Mouse (Mus musculus) heart, adult 2 months (tissue): ENCODE measurements around the gene Reep3. TPM values are rescaled to one million over a fixed set of nuclear protein-coding genes. Genes with fewer than 3 reads are reported as not detected.

Experiments
- DNase-seq, 2 experiments: peaks; one replicate each; pipeline ENCODE4 v3.0.0; 2021
- H3K27ac ChIP-seq: fragments of 200-600 bp; 2 replicates; pipeline ENCODE4 v1.8.1; 2022
- H3K27me3 ChIP-seq: fragments of 200-500 bp; 2 replicates; pipeline ENCODE4 v1.6.1; 2012; ENCODE audit warnings: mild to moderate bottlenecking, low read length, inconsistent platforms, mixed read lengths; ENCODE audit not compliant: control insufficient read depth, insufficient read depth
- H3K36me3 ChIP-seq: fragments of 200-500 bp; 2 replicates; pipeline ENCODE4 v1.6.1; 2012; ENCODE audit warnings: low read length, inconsistent platforms; ENCODE audit not compliant: control insufficient read depth, insufficient read depth
- H3K4me1 ChIP-seq: fragments of 200-500 bp; 2 replicates; pipeline ENCODE4 v1.6.1; 2011; ENCODE audit warnings: low read length; ENCODE audit not compliant: control insufficient read depth, insufficient read depth
- H3K4me3 ChIP-seq: fragments of 200-600 bp; 2 replicates; pipeline ENCODE4 v1.8.1; 2022
- H3K79me2 ChIP-seq: fragments of 200-500 bp; replicated peaks from 2 replicates; pipeline ENCODE4 v1.6.1; 2012; ENCODE audit warnings: mild to moderate bottlenecking, inconsistent platforms, low read length, moderate library complexity, mixed read lengths; ENCODE audit not compliant: control insufficient read depth, insufficient read depth
- H3K9ac ChIP-seq: fragments of 200-500 bp; 2 replicates; pipeline ENCODE4 v1.6.1; 2012; ENCODE audit warnings: low read depth, mild to moderate bottlenecking, control low read depth, inconsistent platforms, low read length, mixed read lengths
- CTCF ChIP-seq: fragments of 200-600 bp; IDR thresholded peaks from 2 replicates; pipeline ENCODE4 v1.8.1; 2022; ENCODE audit warnings: antibody characterized with exemption, mild to moderate bottlenecking, moderate library complexity
- EP300 ChIP-seq: fragments of 200-500 bp; IDR thresholded peaks from 2 replicates; pipeline ENCODE4 v1.6.1; 2011; ENCODE audit warnings: low read depth, low read length, control low read depth; ENCODE audit not compliant: insufficient read depth
- POLR2A ChIP-seq: fragments of 200-500 bp; IDR thresholded peaks from 2 replicates; pipeline ENCODE4 v1.6.1; 2011; ENCODE audit warnings: mild to moderate bottlenecking, low read depth, low read length, control low read depth; ENCODE audit not compliant: insufficient read depth
- WGBS: fragments of 180-500 bp; shearing (Covaris S2); methylation state at CpG from one replicate; pipeline ENCODE4 v1.1.7; 2018; 5-methylcytosine and 5-hydroxymethylcytosine counted together
- intact Hi-C: fragments of 180-260 bp; cut with DNase I; formaldehyde crosslinking; loops from one replicate; pipeline ENCODE4 v1.15.1; 2025
- polyA plus RNA-seq: library from polyadenylated mRNA; depleted of rRNA; stranded (reverse); fragments of >200 nt; gene quantifications from 2 replicates; pipeline ENCODE4 v1.2.3, GENCODE M21; 2012
- total RNA-seq, 2 experiments: library from RNA; stranded (reverse); gene quantifications; 2 replicates each; pipeline ENCODE4 v1.2.3; 2021

The Reep3 gene
- total and polyA plus RNA-seq, 3 experiments = 14.9 to 20.2 (median 19.7) TPM

DNA sequence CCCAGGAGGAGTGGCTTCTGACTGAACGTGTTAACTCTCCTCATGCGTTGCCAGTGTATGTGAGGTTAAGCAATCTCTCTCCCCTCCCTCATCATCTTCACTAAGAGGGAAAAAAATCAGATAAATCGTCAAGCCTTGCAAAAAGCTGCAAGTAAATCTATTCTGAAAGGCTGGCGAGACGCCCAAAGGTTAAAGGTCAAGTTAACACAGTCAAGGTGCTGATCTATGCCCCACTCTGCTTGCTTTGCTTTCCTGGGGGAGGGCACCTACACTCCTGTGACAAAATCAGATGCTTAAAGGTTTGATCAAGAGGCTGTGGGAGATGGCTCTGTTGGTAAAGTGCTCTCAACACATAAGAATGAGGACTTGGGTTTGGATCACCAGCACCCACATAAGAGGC is 52.4 kb downstream of the Reep3 start:
- TF ChIP-seq CTCF (no peak), POLR2A (no peak), EP300 (no peak)
- no peak for DNase-seq
- intact Hi-C loops = no loop called here
- H3K79me2 ChIP-seq = peaks cover 4% of the 10 kb centered on the region
- H3K27ac ChIP-seq = no peak overlapping the region
- H3K36me3 ChIP-seq = no peaks in the 10 kb centered on the region
- H3K9ac ChIP-seq = no peak overlapping the region
- H3K4me3 ChIP-seq = no peak overlapping the region
- H3K27me3 ChIP-seq = no peaks in the 10 kb centered on the region
- WGBS = 62% methylated on average over 5 of the region's 5 CpGs
- H3K4me1 ChIP-seq = peaks cover 14% of the 10 kb centered on the region

DNA sequence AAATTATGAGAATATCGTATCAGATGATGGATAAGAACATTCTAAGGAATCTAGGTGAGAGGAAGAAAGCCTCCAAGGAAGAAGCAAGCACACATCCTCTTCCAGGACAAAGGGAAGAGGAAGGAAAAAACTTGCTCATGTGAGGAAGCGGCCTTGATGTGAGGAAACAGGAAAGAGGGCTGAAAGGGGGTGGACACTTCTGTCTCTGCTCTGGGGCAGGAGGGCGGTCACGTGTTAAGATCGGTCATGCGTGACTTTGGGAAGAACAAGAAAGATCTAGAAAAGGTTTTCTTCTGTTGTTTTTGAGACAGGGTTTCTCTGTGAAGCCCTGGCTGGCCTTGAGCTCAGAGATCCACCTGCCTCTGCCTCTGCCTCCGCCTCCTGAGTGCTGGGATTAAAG is 53.5 kb downstream of the Reep3 start:
- H3K9ac ChIP-seq = no peak overlapping the region
- H3K27ac ChIP-seq = peak overlapping the region; percentile 38; the same call in 1 of the 2 replicates
- H3K4me1 ChIP-seq = peaks cover 12% of the 10 kb centered on the region
- WGBS = 52% methylated on average over 7 of the region's 7 CpGs
- no peaks in the 10 kb centered on the region for H3K36me3 ChIP-seq
- no peak for DNase-seq
- H3K4me3 ChIP-seq = no peak overlapping the region
- H3K27me3 ChIP-seq = no peaks in the 10 kb centered on the region
- TF ChIP-seq CTCF (no peak), EP300 (no peak), POLR2A (no peak)
- peaks cover 2% of the 10 kb centered on the region for H3K79me2 ChIP-seq
- intact Hi-C loops = no loop called here

DNA sequence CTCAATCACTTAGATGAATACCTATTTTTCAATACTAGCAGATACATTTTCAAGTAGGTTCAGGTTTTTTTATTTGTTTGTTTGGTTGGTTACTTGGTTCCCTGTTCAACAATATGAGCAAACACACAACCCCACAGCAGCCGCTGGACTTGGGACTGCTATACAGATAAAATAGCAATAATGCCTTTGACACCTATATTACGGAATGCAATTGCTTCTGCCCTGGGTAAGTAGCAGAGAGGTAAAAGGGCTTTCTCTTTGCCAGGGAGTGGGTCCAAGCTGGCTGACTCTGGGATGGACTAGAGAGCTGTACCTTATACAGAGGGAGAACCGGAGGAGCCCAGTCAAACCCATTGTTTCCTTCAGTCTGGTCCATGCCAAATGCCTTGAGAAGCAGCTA is 56.3 kb downstream of the Reep3 start:
- Histone ChIP-seq H3K27me3 (no peaks in the 10 kb centered on the region), H3K4me3 (no peak overlapping the region), H3K4me1 (peaks cover 9% of the 10 kb centered on the region), H3K9ac (no peak overlapping the region), H3K27ac (no peak overlapping the region), H3K36me3 (no peaks in the 10 kb centered on the region), H3K79me2 (peaks cover 2% of the 10 kb centered on the region)
- TF ChIP-seq CTCF = no peak
- TF ChIP-seq EP300 = no peak
- TF ChIP-seq POLR2A = no peak
- DNase-seq = no peak
- intact Hi-C loops = no loop called here
- WGBS = 86% methylated on average over 3 of the region's 3 CpGs

DNA sequence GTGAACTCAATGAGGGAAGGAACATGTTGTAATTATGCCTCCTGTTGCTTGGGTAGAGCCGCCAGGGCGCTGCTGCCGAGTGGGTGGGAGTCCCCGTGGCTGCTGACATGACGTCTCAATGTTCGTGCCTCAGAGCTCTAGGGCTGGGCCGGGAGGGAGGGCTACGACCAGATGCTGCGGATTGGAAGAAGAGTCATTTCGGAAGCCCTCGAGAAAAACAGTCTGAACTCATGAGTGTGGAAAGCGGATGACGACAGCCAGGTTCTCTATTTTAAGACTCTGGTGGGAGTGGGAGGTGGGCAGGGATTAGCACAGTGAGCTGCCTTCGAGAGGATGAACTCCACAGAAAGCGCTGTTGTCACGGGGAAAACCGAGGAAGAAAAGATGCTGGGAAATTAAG is 57.7 kb downstream of the Reep3 start:
- TF ChIP-seq EP300 = no peak
- no peak for TF ChIP-seq CTCF
- no peak for TF ChIP-seq POLR2A
- 76% methylated on average over 17 of the region's 17 CpGs for WGBS

DNA sequence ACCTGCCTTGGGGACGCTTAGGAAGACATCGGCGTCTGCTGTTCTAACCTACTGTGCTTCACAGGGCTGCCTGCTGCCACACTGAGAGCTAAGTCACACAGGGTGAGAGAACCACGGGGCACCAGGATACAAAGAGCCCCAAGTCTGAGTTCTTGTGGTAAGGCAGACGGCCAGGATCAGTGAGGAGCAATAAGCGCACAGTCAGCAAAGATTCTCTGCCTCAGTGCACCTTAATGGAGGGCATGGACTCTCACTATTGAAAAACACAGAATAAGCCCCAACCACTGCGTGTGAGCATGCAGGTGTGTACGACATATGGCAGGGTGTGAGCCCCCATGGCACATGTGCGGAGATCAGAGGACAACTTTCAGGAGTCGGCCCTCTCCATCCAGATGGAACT is 60.2 kb downstream of the Reep3 start:
- Histone ChIP-seq H3K9ac (no peak overlapping the region), H3K4me1 (peaks cover 1% of the 10 kb centered on the region; the same call in 1 of the 2 replicates), H3K79me2 (peaks cover 2% of the 10 kb centered on the region), H3K4me3 (no peak overlapping the region), H3K36me3 (no peaks in the 10 kb centered on the region), H3K27ac (no peak overlapping the region), H3K27me3 (no peaks in the 10 kb centered on the region)
- TF ChIP-seq POLR2A = no peak
- TF ChIP-seq EP300 = no peak
- no peak for TF ChIP-seq CTCF
- 90% methylated on average over 10 of the region's 10 CpGs for WGBS
- no peak for DNase-seq
- intact Hi-C loops = no loop called here

More for the DNA sequence above, 57.7 kb downstream of the Reep3 start:
- no peak overlapping the region for H3K27ac ChIP-seq
- intact Hi-C loops = no loop called here
- peaks cover 7% of the 10 kb centered on the region for H3K4me1 ChIP-seq
- no peak for DNase-seq
- no peaks in the 10 kb centered on the region for H3K36me3 ChIP-seq
- H3K27me3 ChIP-seq = no peaks in the 10 kb centered on the region
- peaks cover 2% of the 10 kb centered on the region for H3K79me2 ChIP-seq
- H3K4me3 ChIP-seq = no peak overlapping the region
- H3K9ac ChIP-seq = no peak overlapping the region

DNA sequence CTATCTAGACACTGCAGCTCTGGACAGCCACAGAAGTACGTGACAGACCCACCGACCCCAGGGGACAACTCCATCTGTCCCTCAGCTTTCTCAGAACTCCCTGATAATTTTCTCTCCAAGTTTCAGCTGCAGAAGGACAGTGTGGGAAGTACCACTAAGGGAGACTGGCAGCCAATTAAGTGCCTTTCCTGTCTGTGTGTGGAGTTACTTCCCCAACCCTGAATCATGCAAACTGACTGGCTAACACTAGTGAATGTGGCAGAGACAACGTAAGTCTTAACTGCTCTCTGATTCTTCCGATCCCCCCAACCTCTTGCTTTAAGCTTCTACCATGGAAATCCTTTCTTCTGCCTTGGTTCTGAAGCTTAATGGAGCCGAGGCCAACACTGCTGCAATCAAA is 60.6 kb downstream of the Reep3 start:
- TF ChIP-seq EP300 (no peak), CTCF (no peak), POLR2A (no peak)
- Histone ChIP-seq H3K9ac (no peak overlapping the region), H3K4me3 (no peak overlapping the region), H3K27ac (no peak overlapping the region), H3K27me3 (no peaks in the 10 kb centered on the region), H3K79me2 (peaks cover 2% of the 10 kb centered on the region), H3K36me3 (no peaks in the 10 kb centered on the region), H3K4me1 (peaks cover 1% of the 10 kb centered on the region; the same call in 1 of the 2 replicates)
- WGBS = 59% methylated on average over 5 of the region's 5 CpGs
- intact Hi-C loops = no loop called here
- no peak for DNase-seq

DNA sequence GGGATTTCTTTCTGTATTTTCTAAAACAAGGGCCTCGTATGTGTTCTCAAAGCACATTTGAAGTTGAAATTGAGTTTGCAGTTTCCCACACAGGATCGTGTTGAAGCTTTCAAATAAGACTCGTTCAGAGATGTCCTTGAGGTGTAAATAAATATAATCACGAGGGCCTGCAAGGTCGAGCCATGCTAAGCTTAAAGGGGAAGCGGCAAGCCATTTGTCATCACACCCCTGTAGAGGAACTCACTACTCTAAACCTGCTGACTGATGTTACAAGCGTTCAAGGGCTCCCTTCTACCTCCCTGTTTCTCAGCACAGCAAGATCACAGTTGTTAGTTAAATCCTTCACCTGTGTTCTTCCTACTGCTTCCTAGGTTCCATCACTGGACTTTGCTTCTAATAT is 65.6 kb downstream of the Reep3 start:
- peaks cover 1% of the 10 kb centered on the region; the same call in 1 of the 2 replicates for H3K36me3 ChIP-seq
- intact Hi-C loops = no loop called here
- no peak for TF ChIP-seq CTCF
- TF ChIP-seq POLR2A = no peak
- TF ChIP-seq EP300 = no peak
- H3K79me2 ChIP-seq = no peaks in the 10 kb centered on the region
- no peak overlapping the region for H3K9ac ChIP-seq
- 64% methylated on average over 7 of the region's 7 CpGs for WGBS
- no peak overlapping the region for H3K27ac ChIP-seq
- DNase-seq = no peak
- H3K4me1 ChIP-seq = peaks cover 2% of the 10 kb centered on the region
- no peak overlapping the region for H3K4me3 ChIP-seq
- H3K27me3 ChIP-seq = no peaks in the 10 kb centered on the region
